Mouse (Mus musculus) limb, embryonic 12.5 days (tissue): ENCODE results near the gene Ucp1. TPM values are rescaled to one million over a fixed set of nuclear protein-coding genes. Genes with fewer than 3 reads are reported as not detected.
A peak's percentile ranks its signal among the peaks of the same experiment; 100 is the strongest.
"Not testable (repeated sequence)": the region's sequence is repeated elsewhere in the genome, so short reads cannot be mapped to it uniquely, and the experiment has no call there.

Experiments used
- ATAC-seq: fragments of 200-750 bp; cut with Nextera tagmentation; 2 replicates; pipeline ENCODE4 v1.8.0; 2017; ENCODE audit warnings: low read depth, moderate TSS enrichment; ENCODE audit not compliant: insufficient number of reproducible peaks, insufficient read depth, low FRiP score, low TSS enrichment
- H3K27ac ChIP-seq: fragments of 300-500 bp; sonication (generic); 2 replicates; pipeline ENCODE4 v1.5.1; 2016; ENCODE audit warnings: mild to moderate bottlenecking, moderate library complexity
- H3K27me3 ChIP-seq: fragments of 300-500 bp; sonication (generic); 2 replicates; pipeline ENCODE4 v1.6.1; 2016; ENCODE audit warnings: mild to moderate bottlenecking, moderate library complexity
- H3K36me3 ChIP-seq: fragments of 300-500 bp; sonication (generic); 2 replicates; pipeline ENCODE4 v1.6.1; 2016; ENCODE audit warnings: mild to moderate bottlenecking, moderate library complexity
- H3K4me1 ChIP-seq: fragments of 300-500 bp; sonication (generic); replicated peaks from 2 replicates; pipeline ENCODE4 v1.6.1; 2016
- H3K4me2 ChIP-seq: fragments of 300-500 bp; sonication (generic); 2 replicates; pipeline ENCODE4 v1.6.1; 2016; ENCODE audit warnings: mild to moderate bottlenecking, moderate library complexity
- H3K4me3 ChIP-seq: fragments of 300-500 bp; sonication (generic); replicated peaks from 2 replicates; pipeline ENCODE4 v1.5.1; 2016; ENCODE audit warnings: mild to moderate bottlenecking
- H3K9ac ChIP-seq: fragments of 300-500 bp; sonication (generic); replicated peaks from 2 replicates; pipeline ENCODE4 v1.6.1; 2016; ENCODE audit warnings: mild to moderate bottlenecking, moderate library complexity
- H3K9me3 ChIP-seq: fragments of 300-500 bp; sonication (generic); 2 replicates; pipeline ENCODE4 v1.6.1; 2016; ENCODE audit warnings: mild to moderate bottlenecking, moderate library complexity
- WGBS: fragments of 180-500 bp; shearing (Covaris S2); methylation state at CpG from one replicate; pipeline ENCODE4 v1.1.7; 2016; 5-methylcytosine and 5-hydroxymethylcytosine counted together
- polyA plus RNA-seq: library from polyadenylated mRNA; unstranded; fragments of >200 nt; fragmentation: Nextera tagmentation; extraction: Ambion mirVana; gene quantifications from 2 replicates; pipeline ENCODE4 v1.2.1, GENCODE M21; 2016

Ucp1 gene
- polyA plus RNA-seq, 1 experiment from 2014 or later, result not detected

DNA sequence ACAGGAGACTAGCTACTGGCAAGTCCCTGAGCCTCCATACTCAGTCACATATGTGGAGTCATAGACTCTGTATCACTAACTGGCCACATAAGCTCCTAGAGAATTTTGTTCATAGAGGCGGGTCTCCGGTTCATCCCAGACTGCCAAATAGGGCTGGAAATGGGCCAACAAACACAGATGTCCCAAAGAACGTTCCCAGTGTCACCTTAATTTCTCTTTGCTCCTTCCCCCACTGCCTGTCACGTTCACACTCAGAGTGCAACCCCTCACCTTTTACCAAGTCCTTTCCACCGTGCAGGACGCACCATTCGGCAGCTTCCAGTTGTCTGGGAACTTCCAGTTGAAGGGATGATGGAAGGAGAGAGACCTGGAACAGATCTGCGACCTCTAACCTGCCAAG, 4.8 kb upstream of the Ucp1 start:
- WGBS, result 84% methylated on average over 8 of the region's 8 CpGs
- Histone ChIP-seq H3K4me2 (no peak overlapping the region), H3K4me3 (no peak overlapping the region), H3K9me3 (no peaks in the 10 kb centered on the region), H3K36me3 (no peaks in the 10 kb centered on the region), H3K27ac (no peak overlapping the region), H3K27me3 (peaks cover 24% of the 10 kb centered on the region), H3K9ac (no peak overlapping the region), H3K4me1 (peaks cover 8% of the 10 kb centered on the region; the same call in 1 of the 2 replicates)
- ATAC-seq, result no peak

GRCm38 (mm10) chr8:83297375-83297774, 7.2 kb downstream of the Ucp1 start:
- H3K9ac ChIP-seq, result no peak overlapping the region
- WGBS, result 74% methylated on average over 4 of the region's 4 CpGs
- H3K4me2 ChIP-seq, result no peak overlapping the region
- no peaks in the 10 kb centered on the region for H3K4me1 ChIP-seq
- H3K27ac ChIP-seq, result no peak overlapping the region
- H3K36me3 ChIP-seq, result no peaks in the 10 kb centered on the region
- H3K9me3 ChIP-seq, result 0 out of 2 replicates have a peak, but pooled peaks cover 4% of the 10 kb centered on the region
- no peak overlapping the region for H3K4me3 ChIP-seq
- no peaks in the 10 kb centered on the region for H3K27me3 ChIP-seq
- no peak for ATAC-seq

DNA sequence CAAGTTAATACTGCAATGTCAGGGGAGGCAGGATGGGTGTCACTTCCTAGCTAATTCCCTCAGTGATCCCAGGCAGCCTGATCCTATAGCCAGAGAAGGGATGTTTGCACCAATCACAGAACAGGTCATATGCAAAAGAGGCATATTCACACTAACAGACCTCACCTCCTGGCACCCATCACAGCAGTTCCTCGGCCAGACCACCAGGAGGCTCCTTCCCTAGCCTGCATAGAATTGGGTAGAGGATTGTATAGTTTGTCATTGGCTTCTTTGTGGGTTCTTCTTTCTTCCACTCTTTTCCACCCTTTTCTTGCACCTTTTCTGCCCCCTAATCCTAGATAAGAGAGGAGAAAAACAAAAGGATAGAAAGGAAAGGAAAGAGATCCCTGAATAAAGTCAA, 10.0 kb downstream of the Ucp1 start:
- Histone ChIP-seq H3K4me2 (no peak overlapping the region), H3K36me3 (no peaks in the 10 kb centered on the region), H3K4me1 (no peaks in the 10 kb centered on the region), H3K9ac (no peak overlapping the region), H3K27me3 (no peaks in the 10 kb centered on the region), H3K9me3 (0 out of 2 replicates have a peak, but pooled peaks cover 4% of the 10 kb centered on the region), H3K4me3 (no peak overlapping the region), H3K27ac (no peak overlapping the region)
- no peak for ATAC-seq
- WGBS, result 63% methylated on average over 1 of the region's 1 CpGs

- 93% methylated on average over 1 of the region's 1 CpGs for WGBS
- no peak overlapping the region for H3K27ac ChIP-seq
- no peaks in the 10 kb centered on the region for H3K27me3 ChIP-seq
- H3K4me3 ChIP-seq, result no peak overlapping the region
- H3K9me3 ChIP-seq, result 0 out of 2 replicates have a peak, but pooled peaks cover 3% of the 10 kb centered on the region
- H3K9ac ChIP-seq, result no peak overlapping the region
- H3K36me3 ChIP-seq, result no peaks in the 10 kb centered on the region
- ATAC-seq, result no peak
- H3K4me1 ChIP-seq, result no peaks in the 10 kb centered on the region
- no peak overlapping the region for H3K4me2 ChIP-seq
Observed at GRCm38 (mm10) chr8:83304946-83305345, 14.8 kb downstream of the Ucp1 start.

GRCm38 (mm10) chr8:83309836-83310235, 19.7 kb downstream of the Ucp1 start:
- H3K27ac ChIP-seq, result no peak overlapping the region
- H3K9ac ChIP-seq, result no peak overlapping the region
- H3K4me3 ChIP-seq, result no peak overlapping the region
- H3K9me3 ChIP-seq, result no peaks in the 10 kb centered on the region
- H3K27me3 ChIP-seq, result no peaks in the 10 kb centered on the region
- no peak overlapping the region for H3K4me2 ChIP-seq
- WGBS, result 93% methylated on average over 6 of the region's 6 CpGs
- no peaks in the 10 kb centered on the region for H3K4me1 ChIP-seq
- peaks cover 10% of the 10 kb centered on the region; the same call in 1 of the 2 replicates for H3K36me3 ChIP-seq
- ATAC-seq, result no peak

DNA sequence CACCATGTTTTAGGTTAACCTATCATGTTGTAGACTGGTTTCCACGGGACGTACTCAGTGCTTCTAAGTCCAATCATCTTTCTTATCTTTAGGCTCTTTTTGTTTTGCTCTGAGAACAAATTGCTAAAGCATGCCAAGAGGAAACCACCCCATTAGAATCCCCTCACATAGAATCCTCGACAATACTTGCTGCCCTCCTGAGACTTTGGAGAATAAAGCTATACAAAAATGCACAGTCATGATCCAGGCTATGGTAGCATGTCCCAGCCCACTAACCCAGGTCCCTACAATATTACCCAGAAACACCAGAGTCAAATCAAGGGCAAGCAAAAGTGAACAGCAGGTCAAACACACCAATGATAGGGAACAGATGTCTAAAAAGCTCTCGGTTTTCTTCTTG, 24.9 kb downstream of the Ucp1 start:
- H3K27ac ChIP-seq, H3K27me3 ChIP-seq, H3K4me1 ChIP-seq, ATAC-seq, H3K4me3 ChIP-seq, H3K9ac ChIP-seq, H3K4me2 ChIP-seq, H3K9me3 ChIP-seq: not testable (repeated sequence)
- peaks cover 49% of the 10 kb centered on the region for H3K36me3 ChIP-seq
- WGBS, result 78% methylated on average over 4 of the region's 4 CpGs

DNA sequence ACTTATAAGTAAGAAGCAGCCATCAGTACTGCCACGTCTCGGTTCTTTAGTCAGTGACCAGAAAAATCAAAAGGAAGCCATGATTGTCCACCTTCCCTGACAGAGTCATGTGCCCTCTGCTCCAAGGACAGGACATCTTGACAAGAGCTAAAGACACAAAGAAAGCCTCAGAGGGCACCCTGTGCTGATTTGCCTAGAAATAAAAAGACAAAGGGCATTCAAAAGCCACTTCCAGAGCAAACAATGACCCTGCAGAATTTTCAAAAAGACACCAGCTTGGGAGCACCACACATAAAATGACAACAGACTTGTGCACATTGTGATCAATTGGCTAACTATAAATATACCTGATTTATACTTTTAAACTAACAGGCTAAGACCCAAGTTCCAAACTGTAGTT, 25.5 kb downstream of the Ucp1 start:
- Histone ChIP-seq H3K36me3 (peaks cover 53% of the 10 kb centered on the region), H3K4me2 (no peak overlapping the region), H3K4me1 (no peaks in the 10 kb centered on the region), H3K9me3 (no peaks in the 10 kb centered on the region), H3K27me3 (no peaks in the 10 kb centered on the region), H3K9ac (no peak overlapping the region), H3K4me3 (no peak overlapping the region), H3K27ac (no peak overlapping the region)
- WGBS, result 83% methylated on average over 2 of the region's 2 CpGs
- no peak for ATAC-seq

GRCm38 (mm10) chr8:83320543-83320942, 30.4 kb downstream of the Ucp1 start:
- 51% methylated on average over 3 of the region's 3 CpGs for WGBS
- H3K9ac ChIP-seq, result no peak overlapping the region
- no peaks in the 10 kb centered on the region for H3K27me3 ChIP-seq
- no peaks in the 10 kb centered on the region for H3K4me1 ChIP-seq
- no peak overlapping the region for H3K27ac ChIP-seq
- no peak for ATAC-seq
- H3K4me3 ChIP-seq, result no peak overlapping the region
- no peak overlapping the region for H3K4me2 ChIP-seq
- H3K9me3 ChIP-seq, result no peaks in the 10 kb centered on the region
- peaks cover 65% of the 10 kb centered on the region for H3K36me3 ChIP-seq

DNA sequence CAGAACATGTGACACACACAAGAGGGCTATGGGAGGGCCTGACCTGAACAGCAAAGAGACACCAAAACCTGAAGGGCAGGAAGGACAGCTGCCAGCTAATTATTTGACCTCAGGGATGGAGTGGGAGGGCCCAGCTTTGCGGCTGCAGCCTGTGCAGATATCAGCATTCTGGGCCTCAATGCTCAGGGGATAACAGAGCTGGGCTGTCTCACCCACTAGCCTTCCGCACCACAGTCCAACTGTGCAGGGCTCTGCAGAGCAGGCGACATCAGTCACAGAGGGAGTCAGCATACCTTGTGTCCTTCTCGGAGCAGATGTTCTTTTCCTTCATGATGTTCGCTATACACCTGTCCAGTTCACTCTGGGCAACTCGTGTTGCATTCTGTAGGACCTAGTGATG, 32.2 kb downstream of the Ucp1 start:
- H3K4me1 ChIP-seq, result no peaks in the 10 kb centered on the region
- H3K4me3 ChIP-seq, result no peak overlapping the region
- H3K9me3 ChIP-seq, result no peaks in the 10 kb centered on the region
- peaks cover 55% of the 10 kb centered on the region for H3K36me3 ChIP-seq
- ATAC-seq, result no peak
- WGBS, result 91% methylated on average over 6 of the region's 6 CpGs
- H3K27me3 ChIP-seq, result no peaks in the 10 kb centered on the region
- no peak overlapping the region for H3K27ac ChIP-seq
- H3K4me2 ChIP-seq, result no peak overlapping the region
- no peak overlapping the region for H3K9ac ChIP-seq

DNA sequence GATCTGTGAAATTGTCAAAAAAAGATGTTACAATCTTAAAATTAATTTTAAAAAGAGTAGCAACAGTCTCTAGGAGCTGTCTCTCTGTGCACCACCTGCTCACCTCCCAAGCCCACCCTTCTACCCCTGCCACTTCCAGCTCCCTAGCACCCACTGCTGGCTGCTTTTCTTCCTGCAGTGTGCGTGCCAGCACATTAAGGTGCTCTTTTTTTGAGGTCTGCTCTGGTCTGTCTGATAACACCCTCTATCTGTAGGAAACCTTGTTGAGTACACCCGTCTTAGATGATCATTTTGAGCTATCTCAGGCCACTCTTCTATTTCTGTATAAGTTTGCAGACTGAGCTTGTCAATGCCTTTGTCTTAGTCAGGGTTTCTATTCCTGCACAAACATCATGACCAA, 32.9 kb downstream of the Ucp1 start:
- ATAC-seq, result no peak
- no peaks in the 10 kb centered on the region for H3K9me3 ChIP-seq
- H3K36me3 ChIP-seq, result peaks cover 50% of the 10 kb centered on the region
- no peak overlapping the region for H3K4me2 ChIP-seq
- 82% methylated on average over 2 of the region's 2 CpGs for WGBS
- no peak overlapping the region for H3K4me3 ChIP-seq
- no peak overlapping the region for H3K27ac ChIP-seq
- no peak overlapping the region for H3K9ac ChIP-seq
- H3K4me1 ChIP-seq, result no peaks in the 10 kb centered on the region
- H3K27me3 ChIP-seq, result no peaks in the 10 kb centered on the region

DNA sequence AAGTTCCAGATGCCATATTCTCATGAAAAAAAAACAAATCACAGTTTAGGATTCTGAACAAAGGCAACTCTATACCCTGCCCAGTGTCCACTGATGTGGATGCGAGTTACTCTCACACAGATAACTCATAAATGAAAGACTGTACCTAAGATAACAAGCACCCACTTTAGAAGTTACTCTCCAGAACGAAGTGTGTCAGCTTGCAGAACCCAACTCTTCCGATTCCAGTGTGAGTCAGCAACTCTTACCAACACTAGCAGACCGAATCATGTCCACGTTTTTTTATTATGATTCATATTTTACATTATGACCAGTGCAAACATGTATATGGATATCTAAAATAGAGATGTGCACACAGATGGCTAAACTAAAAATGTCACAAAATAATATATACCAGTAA, 37.7 kb downstream of the Ucp1 start:
- 88% methylated on average over 5 of the region's 5 CpGs for WGBS
- H3K27ac ChIP-seq, result no peak overlapping the region
- no peaks in the 10 kb centered on the region for H3K9me3 ChIP-seq
- H3K4me1 ChIP-seq, result peaks cover 2% of the 10 kb centered on the region; the same call in 1 of the 2 replicates
- H3K4me2 ChIP-seq, result no peak overlapping the region
- no peaks in the 10 kb centered on the region for H3K27me3 ChIP-seq
- no peak for ATAC-seq
- peaks cover 19% of the 10 kb centered on the region for H3K36me3 ChIP-seq
- H3K9ac ChIP-seq, result no peak overlapping the region
- no peak overlapping the region for H3K4me3 ChIP-seq

- no peaks in the 10 kb centered on the region for H3K9me3 ChIP-seq
- no peak for ATAC-seq
- H3K27me3 ChIP-seq, result peaks cover 6% of the 10 kb centered on the region; the same call in 1 of the 2 replicates
- peak overlapping the region; percentile 85 for H3K4me3 ChIP-seq
- peaks cover 4% of the 10 kb centered on the region; the same call in 1 of the 2 replicates for H3K4me1 ChIP-seq
- H3K36me3 ChIP-seq, result peaks cover 14% of the 10 kb centered on the region
- peak overlapping the region; percentile 82 for H3K4me2 ChIP-seq
- WGBS, result 13% methylated on average over 7 of the region's 7 CpGs
- H3K9ac ChIP-seq, result peak overlapping the region; percentile 80
- H3K27ac ChIP-seq, result no peak overlapping the region
Observed at GRCm38 (mm10) chr8:83331567-83331898, 41.4 kb downstream of the Ucp1 start.
